Mouse (Mus musculus): ENCODE results near the gene Ackr1. TPM values are rescaled to one million over a fixed set of nuclear protein-coding genes. Genes with fewer than 3 reads are reported as not detected.
A peak's percentile ranks its signal among the peaks of the same experiment; 100 is the strongest.
"Not testable (repeated sequence)": the region's sequence is repeated elsewhere in the genome, so short reads cannot be mapped to it uniquely, and the experiment has no call there.

Gene Ackr1
- total RNA-seq, 2 experiments from 2014 or later: 10.8 to 15.1 TPM

- DNase-seq (ENCODE audit: low spot score in 2 of 2): no peak
Measured at GRCm38 (mm10) chr1:173349946-173350345, 16.4 kb upstream of the Ackr1 start.

DNA sequence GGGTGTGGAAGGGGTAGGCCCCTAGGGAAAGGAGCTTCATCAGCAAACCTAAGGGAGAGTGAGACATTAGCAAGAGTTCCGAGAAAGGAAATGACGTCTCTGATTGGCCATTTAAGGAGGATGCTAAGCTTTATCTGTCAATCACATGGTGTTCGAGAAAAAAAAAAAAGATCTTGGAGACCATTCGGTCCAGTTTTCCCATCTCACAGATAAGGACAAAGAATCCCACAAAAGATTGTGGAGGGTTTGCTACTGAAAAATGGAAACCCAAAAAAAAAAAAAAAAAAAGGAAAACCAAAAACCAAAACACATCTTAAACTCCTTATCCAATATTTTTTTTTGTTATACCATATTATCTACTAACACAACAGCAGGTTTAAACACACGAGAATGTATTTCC lies 15.6 kb upstream of the Ackr1 start:
- no peak for DNase-seq (ENCODE audit: low spot score in 2 of 2)

- DNase-seq (ENCODE audit: low spot score in 2 of 2): no peak
Measured at GRCm38 (mm10) chr1:173348527-173348926, 15.0 kb upstream of the Ackr1 start.

DNA sequence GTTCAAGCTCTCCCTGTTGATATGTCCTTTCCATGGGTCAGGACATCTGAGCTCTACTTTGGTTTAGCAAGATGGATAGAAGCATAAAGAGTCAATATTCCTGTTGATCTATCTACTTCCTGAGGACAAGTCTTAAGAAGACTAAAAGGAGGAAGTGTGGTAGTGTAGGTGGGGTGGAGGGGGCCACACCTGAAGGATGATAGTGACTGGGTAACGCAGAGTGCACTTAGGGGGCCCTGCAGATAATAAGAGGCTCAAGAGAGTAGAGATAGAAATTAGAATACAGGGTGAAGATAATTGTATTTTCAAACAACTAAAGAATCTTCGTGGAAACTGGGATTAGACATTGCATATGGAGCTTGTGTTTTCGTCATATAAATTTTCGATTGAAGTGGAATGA lies 11.6 kb upstream of the Ackr1 start:
- no peak for DNase-seq (ENCODE audit: low spot score in 2 of 2)

GRCm38 (mm10) chr1:173343934-173344333 lies 10.4 kb upstream of the Ackr1 start:
- no peak for DNase-seq (ENCODE audit: low spot score in 2 of 2)

GRCm38 (mm10) chr1:173342425-173342824 lies 8.9 kb upstream of the Ackr1 start:
- no peak for DNase-seq (ENCODE audit: low spot score in 2 of 2)

DNA sequence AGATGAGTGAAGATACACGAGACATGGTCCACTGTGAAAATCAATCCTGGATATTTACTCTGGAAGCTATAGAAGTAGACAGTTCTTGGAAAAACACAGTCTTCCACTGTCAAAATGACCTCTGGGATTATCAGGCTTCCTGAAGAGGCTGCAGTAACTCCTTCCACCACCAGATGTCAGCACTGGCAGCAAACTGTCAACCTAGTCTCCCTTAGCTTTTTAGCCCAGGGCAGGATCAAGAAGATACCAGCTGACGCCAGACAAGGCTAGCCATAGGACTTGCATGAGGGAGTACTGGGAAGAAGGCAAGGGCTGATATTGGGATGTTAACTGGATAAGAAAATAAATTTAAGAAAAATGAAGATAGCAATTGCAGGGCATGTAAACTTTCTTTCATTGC lies 6.0 kb upstream of the Ackr1 start:
- DNase-seq (ENCODE audit: low spot score in 2 of 2): peak in 1 of 2 experiments; percentile 34

DNA sequence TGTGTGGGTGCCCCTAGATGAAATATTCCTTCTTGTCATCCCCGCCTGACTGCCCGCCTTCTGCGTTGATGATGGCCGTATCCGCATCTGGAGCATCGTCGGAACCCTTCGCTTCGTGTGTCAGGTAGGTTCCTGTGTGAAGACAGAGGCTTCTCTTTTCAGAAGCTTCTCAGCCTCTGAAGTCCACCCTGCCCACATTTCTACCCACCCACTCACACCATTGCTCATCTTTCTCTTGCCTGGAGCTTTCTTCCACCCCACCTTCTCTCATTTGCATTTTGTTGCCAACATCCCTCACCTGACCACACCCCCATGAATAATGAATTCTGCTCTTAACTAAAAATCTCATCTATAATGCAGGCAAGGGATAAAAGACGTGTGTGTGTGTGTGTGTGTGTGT lies 3.5 kb upstream of the Ackr1 start:
- no peak for DNase-seq (ENCODE audit: low spot score in 2 of 2)

GRCm38 (mm10) chr1:173335903-173336302 lies 2.4 kb upstream of the Ackr1 start:
- no peak for DNase-seq (ENCODE audit: low spot score in 2 of 2)

GRCm38 (mm10) chr1:173332418-173332817 lies 1.1 kb downstream of the Ackr1 start:
- no peak for DNase-seq (ENCODE audit: low spot score in 2 of 2)

DNA sequence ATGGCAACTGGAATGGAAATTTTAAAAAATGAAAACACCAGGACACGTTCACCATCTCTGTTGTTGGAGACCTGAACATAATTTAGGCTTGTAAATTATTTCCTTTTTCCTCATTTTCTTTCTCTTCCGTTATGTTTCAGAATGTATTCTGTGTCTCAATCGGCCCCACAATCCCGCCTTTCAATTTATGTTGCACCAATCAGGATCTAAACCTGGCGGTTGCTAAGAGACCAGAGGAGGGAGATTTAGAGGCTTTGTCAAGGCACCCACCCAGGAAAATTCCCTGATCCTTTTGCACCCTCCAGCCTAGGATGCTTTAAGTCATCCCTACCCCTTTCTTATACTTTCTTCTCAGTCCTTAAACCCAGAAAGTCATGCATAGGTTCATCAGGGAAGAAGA lies 3.8 kb downstream of the Ackr1 start:
- DNase-seq (ENCODE audit: low spot score in 2 of 2): no peak

DNA sequence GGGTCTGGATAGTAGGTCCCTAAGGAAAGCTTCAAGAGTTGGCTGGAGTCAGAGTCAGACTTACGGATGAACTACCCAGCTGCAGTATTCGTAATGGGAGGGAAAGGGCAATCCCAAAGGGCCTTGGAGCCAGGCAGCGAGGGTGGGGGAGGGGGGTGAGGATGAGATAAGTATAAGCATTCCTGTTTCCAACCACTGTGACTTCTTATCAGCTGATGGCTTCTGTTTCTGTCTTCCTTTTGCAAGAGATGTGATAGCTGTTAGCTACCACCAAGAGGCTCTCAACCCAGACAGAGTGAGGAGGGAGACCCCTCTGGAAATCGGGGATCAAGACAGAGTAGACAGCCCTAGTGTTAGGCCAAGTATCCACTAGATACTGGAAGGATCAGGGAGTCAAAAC lies 4.4 kb downstream of the Ackr1 start:
- no peak for DNase-seq (ENCODE audit: low spot score in 2 of 2)

- DNase-seq (ENCODE audit: low spot score in 2 of 2): no peak
Measured at GRCm38 (mm10) chr1:173328446-173328845, 5.1 kb downstream of the Ackr1 start.

DNA sequence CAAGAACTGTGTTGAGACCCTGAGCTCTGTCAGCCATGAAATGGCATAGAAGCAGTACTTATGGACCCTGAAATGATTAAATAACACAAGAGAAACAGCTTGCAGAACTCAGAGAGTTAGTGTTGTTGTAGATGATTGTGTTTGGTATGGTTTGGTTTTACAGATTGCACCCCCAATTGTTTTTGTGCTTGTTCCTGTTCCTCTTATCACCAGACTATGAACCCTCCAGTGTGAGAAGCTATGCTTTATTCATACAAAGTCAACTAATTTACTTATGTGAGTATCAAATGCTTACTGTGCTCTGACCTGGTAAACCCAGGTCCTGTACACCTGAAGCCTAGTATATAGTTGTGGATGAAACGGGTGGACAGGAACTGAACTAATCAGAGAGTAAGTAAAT lies 7.0 kb downstream of the Ackr1 start:
- no peak for DNase-seq (ENCODE audit: low spot score in 2 of 2)

- no peak for DNase-seq (ENCODE audit: low spot score in 2 of 2)
Measured at GRCm38 (mm10) chr1:173325395-173325794, 8.2 kb downstream of the Ackr1 start.

DNA sequence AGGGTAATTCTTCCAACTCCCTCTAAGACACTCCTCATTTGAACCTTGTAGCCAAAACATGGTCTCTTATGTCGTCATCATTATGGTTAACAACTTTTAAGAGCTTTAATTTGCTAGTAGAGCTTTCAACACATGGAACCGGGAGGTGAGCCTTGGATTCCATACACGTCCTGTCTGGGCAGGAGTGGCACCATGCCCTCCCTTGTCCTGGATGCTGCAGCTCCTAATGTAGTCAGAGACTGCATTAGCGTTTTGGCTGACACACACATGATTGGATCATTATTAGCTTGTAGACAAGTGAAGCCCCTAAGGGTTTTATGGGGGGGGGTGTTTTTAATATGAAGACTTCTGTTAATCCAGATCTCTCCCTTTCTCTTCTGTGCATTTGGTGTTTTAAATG lies 8.6 kb downstream of the Ackr1 start:
- no peak for DNase-seq (ENCODE audit: low spot score in 2 of 2)

- no peak for DNase-seq (ENCODE audit: low spot score in 2 of 2)
Measured at GRCm38 (mm10) chr1:173323839-173324585, 9.5 kb downstream of the Ackr1 start.

- no peak for DNase-seq (ENCODE audit: low spot score in 2 of 2)
Measured at GRCm38 (mm10) chr1:173322249-173322627, 11.3 kb downstream of the Ackr1 start.

GRCm38 (mm10) chr1:173321593-173322248 lies 11.8 kb downstream of the Ackr1 start:
- DNase-seq (ENCODE audit: low spot score in 2 of 2): no peak

DNA sequence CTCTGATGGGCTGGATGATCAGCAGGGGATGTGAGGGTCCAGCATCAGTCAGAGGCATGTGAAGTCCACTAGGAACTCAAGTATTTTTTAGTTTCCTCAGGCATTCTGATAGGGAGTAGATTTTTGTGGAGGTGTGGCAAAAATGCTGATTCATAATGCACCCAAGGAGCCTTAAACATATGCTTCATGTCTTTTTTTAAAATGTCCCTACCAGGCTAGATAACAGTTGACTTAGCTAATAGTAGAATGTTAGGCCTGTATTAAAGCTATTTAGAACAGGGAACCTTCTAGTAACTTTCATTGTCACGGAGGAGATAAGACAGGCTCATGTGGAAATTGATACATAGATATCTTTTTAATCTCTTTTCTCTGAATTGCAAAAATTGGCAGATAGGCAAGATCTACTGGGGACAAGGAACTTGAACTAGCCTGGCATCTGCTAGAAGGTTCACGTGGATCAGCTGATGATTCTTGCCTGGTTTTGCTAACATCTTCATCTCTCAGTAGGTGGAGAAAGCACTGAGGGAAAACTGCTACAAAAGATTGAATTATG lies 15.5 kb downstream of the Ackr1 start:
- no peak for DNase-seq (ENCODE audit: low spot score in 2 of 2)

GRCm38 (mm10) chr1:173315725-173316124 lies 17.8 kb downstream of the Ackr1 start:
- no peak for DNase-seq (ENCODE audit: low spot score in 2 of 2)

DNA sequence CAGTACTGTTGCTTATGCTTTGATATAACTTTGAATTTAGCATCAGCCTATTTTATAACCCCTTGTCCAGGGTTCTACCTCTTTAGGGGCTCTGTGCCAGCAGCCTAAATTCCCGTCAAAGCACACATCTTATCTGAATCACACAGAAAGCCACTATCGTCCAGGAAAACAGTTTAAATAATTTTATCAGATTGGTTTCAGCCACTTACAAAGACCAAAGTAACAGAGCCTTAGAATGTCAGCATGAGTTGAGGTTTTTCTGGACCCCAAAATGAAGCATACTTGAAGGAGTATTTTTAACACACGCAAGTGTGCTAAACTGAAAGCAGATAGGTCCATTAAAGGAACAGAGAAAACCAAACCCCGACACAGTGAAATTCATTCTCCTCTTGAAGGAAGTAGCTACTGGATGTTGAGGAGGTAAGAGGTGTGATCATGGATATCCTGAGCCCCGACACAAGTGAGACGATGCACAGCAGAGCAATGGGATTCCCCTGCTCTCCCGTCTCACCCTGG lies 20.0 kb downstream of the Ackr1 start:
- DNase-seq (ENCODE audit: low spot score in 2 of 2): not testable (repeated sequence)
